17 mouse cellular contexts compared by ENCODE assay signal in genomic region chr14:30078115-30078808, GRCm38 (mm10).
A peak's percentile ranks its signal among the peaks of the same experiment; 100 is the strongest.
DNase-seq lines count a peak whose midpoint lies in the region; ATAC-seq lines count a peak whose summit lies in the region.
"Had no signal": no experiment of that assay in that cellular context is flagged by ENCODE, and none has a peak within 500 bp of the region (broad histone marks: within the 10 kb centered on the region; RNA-seq: fewer than 3 reads in every experiment).

No protein-coding gene starts in this region.

- peak overlapping the region; percentile 44; the same call in 1 of the 2 replicates for H3K4me2 ChIP-seq in kidney, embryonic 16.5 days (replicated peaks; ENCODE audit: low read depth, low read length)
- no peak overlapping the region for H3K4me2 ChIP-seq in forebrain, embryonic 16.5 days (ENCODE audit: low read length)
- H3K4me2 ChIP-seq: hindbrain, embryonic 14.5 days; liver, embryonic 15.5 days; stomach, embryonic 15.5 days had no signal

- 0 out of 2 replicates have a peak, but pooled peaks have one; percentile 25 for ATAC-seq in granulocyte monocyte progenitor cell, adult 5-6 weeks (replicated peaks; ENCODE audit: poor library complexity, severe bottlenecking)
- ATAC-seq in kidney, embryonic 16.5 days (ENCODE audit: low FRiP score, low TSS enrichment): peak; percentile 89
- no peak for ATAC-seq in forebrain, embryonic 16.5 days
- ATAC-seq: activated CD4-positive, CD25-positive, alpha-beta regulatory T cell, adult 4 months; intestine, postnatal 0 days; lung, postnatal 0 days had no signal

- H3K4me3 ChIP-seq in kidney, embryonic 16.5 days (ENCODE audit: low read length): 0 out of 2 replicates have a peak overlapping the region, but pooled peaks have one; percentile 2
- H3K4me3 ChIP-seq in forebrain, embryonic 16.5 days (replicated peaks; ENCODE audit: low read length): no peak overlapping the region
- H3K4me3 ChIP-seq: liver, embryonic 15.5 days; stomach, embryonic 15.5 days had no signal

- H3K36me3 ChIP-seq in kidney, embryonic 16.5 days (ENCODE audit: insufficient read depth, low read length): no peaks in the 10 kb centered on the region
- H3K36me3 ChIP-seq in forebrain, embryonic 16.5 days (ENCODE audit: control insufficient read depth, insufficient read depth): 0 out of 2 replicates have a peak, but pooled peaks cover 3% of the 10 kb centered on the region
- H3K36me3 ChIP-seq: liver, embryonic 15.5 days; stomach, embryonic 15.5 days had no signal

- no peak overlapping the region for H3K9ac ChIP-seq in kidney, embryonic 16.5 days (replicated peaks; ENCODE audit: low read length)
- no peak overlapping the region for H3K9ac ChIP-seq in forebrain, embryonic 16.5 days (replicated peaks; ENCODE audit: low read depth, low read length)
- H3K9ac ChIP-seq: hindbrain, embryonic 14.5 days; liver, embryonic 15.5 days; stomach, embryonic 15.5 days had no signal

- intact Hi-C loops in left cerebral cortex, postnatal 4 days (cut with DNase I): no loop called here
- intact Hi-C loops in left cerebral cortex, postnatal 36 days (cut with DNase I): no loop called here
- intact Hi-C loops in heart, postnatal 36 days (cut with DNase I): no loop called here

- H3K4me1 ChIP-seq in kidney, embryonic 16.5 days (ENCODE audit: insufficient read depth, low read length): no peaks in the 10 kb centered on the region
- H3K4me1 ChIP-seq in forebrain, embryonic 16.5 days (replicated peaks; ENCODE audit: control insufficient read depth, insufficient read depth, low read length): peaks cover 5% of the 10 kb centered on the region; the same call in 1 of the 2 replicates
- H3K4me1 ChIP-seq: liver, embryonic 15.5 days had no signal

- DNase-seq in left cerebral cortex, postnatal 4 days: peak; percentile 36
- no peak for DNase-seq in left cerebral cortex, postnatal 36 days (ENCODE audit: low spot score in 2 of 2)
- DNase-seq in heart, postnatal 36 days: no peak
- DNase-seq in urinary bladder, adult 18-20 months (ENCODE audit: low spot score in 2 of 2): no peak
- DNase-seq: adrenal gland, postnatal 36 days; cerebellum, postnatal 25 days; midbrain, embryonic 14.5 days; spleen, adult 18-20 months had no signal

- no peaks in the 10 kb centered on the region for H3K9me3 ChIP-seq in kidney, embryonic 16.5 days (ENCODE audit: low read length)
- H3K9me3 ChIP-seq in forebrain, embryonic 16.5 days (ENCODE audit: control insufficient read depth, low read length): 0 out of 2 replicates have a peak, but pooled peaks cover 3% of the 10 kb centered on the region
- H3K9me3 ChIP-seq: liver, embryonic 15.5 days; stomach, embryonic 15.5 days had no signal

- H3K27ac ChIP-seq in kidney, embryonic 16.5 days (ENCODE audit: low read length): no peak overlapping the region
- H3K27ac ChIP-seq in forebrain, embryonic 16.5 days (ENCODE audit: low read length): no peak overlapping the region
- H3K27ac ChIP-seq: hindbrain, embryonic 14.5 days; liver, embryonic 15.5 days; stomach, embryonic 15.5 days had no signal

- 45% methylated on average over 15 of the region's 15 CpGs for WGBS in kidney, embryonic 16.5 days
- 83% methylated on average over 15 of the region's 15 CpGs for WGBS in forebrain, embryonic 16.5 days

- H3K27me3 ChIP-seq in kidney, embryonic 16.5 days (ENCODE audit: insufficient read depth, low read length): no peaks in the 10 kb centered on the region
- H3K27me3 ChIP-seq in forebrain, embryonic 16.5 days (replicated peaks; ENCODE audit: control insufficient read depth, insufficient read depth, low read length): no peaks in the 10 kb centered on the region
- H3K27me3 ChIP-seq: liver, embryonic 15.5 days; stomach, embryonic 15.5 days had no signal
